Mouse (Mus musculus): Measurements from ENCODE around the gene Wasf2.

- TF ChIP-seq POLR2A (IDR thresholded peaks at IDR 0.05; ENCODE audit: control insufficient read depth, extremely low read depth, insufficient read depth, low read length, poor library complexity) (no peak), CTCF (IDR thresholded peaks at IDR 0.05; ENCODE audit: borderline replicate concordance, control insufficient read depth, extremely low read depth, insufficient read depth, low read length, poor library complexity) (no peak)
These were observed 29.9 kb downstream of the Wasf2 start for GRCm38 (mm10) chr4:133160211-133160610.

Data from thymus, adult 2 months (tissue).